Mouse (Mus musculus): ENCODE data around the gene Pygb.

The Pygb gene

GRCm38 (mm10) chr2:150839686-150840471 lies 53.3 kb downstream of the Pygb start:
- no peak for DNase-seq (ENCODE audit: extremely low read depth, low read depth)

GRCm38 (mm10) chr2:150841109-150841508 lies 54.6 kb downstream of the Pygb start:
- DNase-seq (ENCODE audit: extremely low read depth, low read depth): no peak

GRCm38 (mm10) chr2:150842049-150842461 lies 55.5 kb downstream of the Pygb start:
- no peak for DNase-seq (ENCODE audit: extremely low read depth, low read depth)

- DNase-seq (ENCODE audit: extremely low read depth, low read depth): no peak
These were observed 58.3 kb downstream of the Pygb start for GRCm38 (mm10) chr2:150844798-150845197.

- DNase-seq (ENCODE audit: extremely low read depth, low read depth): no peak
These were observed 61.0 kb downstream of the Pygb start for GRCm38 (mm10) chr2:150847436-150847995.

- DNase-seq (ENCODE audit: extremely low read depth, low read depth): no peak
These were observed 64.7 kb downstream of the Pygb start for GRCm38 (mm10) chr2:150851251-150851650.

- no peak for DNase-seq (ENCODE audit: extremely low read depth, low read depth)
These were observed 68.7 kb downstream of the Pygb start for GRCm38 (mm10) chr2:150855186-150855585.

- no peak for DNase-seq (ENCODE audit: extremely low read depth, low read depth)
These were observed 72.4 kb downstream of the Pygb start for GRCm38 (mm10) chr2:150858724-150859487.

GRCm38 (mm10) chr2:150859709-150860470 lies 73.4 kb downstream of the Pygb start:
- no peak for DNase-seq (ENCODE audit: extremely low read depth, low read depth)

GRCm38 (mm10) chr2:150861128-150861527 lies 74.6 kb downstream of the Pygb start:
- DNase-seq (ENCODE audit: extremely low read depth, low read depth): no peak

- DNase-seq (ENCODE audit: extremely low read depth, low read depth): no peak
These were observed 80.5 kb downstream of the Pygb start for GRCm38 (mm10) chr2:150867021-150867420.

- no peak for DNase-seq (ENCODE audit: extremely low read depth, low read depth)
These were observed 82.9 kb downstream of the Pygb start for GRCm38 (mm10) chr2:150869446-150869845.

- DNase-seq (ENCODE audit: extremely low read depth, low read depth): no peak
These were observed 88.0 kb downstream of the Pygb start for GRCm38 (mm10) chr2:150874508-150874907.

- DNase-seq (ENCODE audit: extremely low read depth, low read depth): no peak
These were observed 88.7 kb downstream of the Pygb start for GRCm38 (mm10) chr2:150875226-150875625.

- DNase-seq (ENCODE audit: extremely low read depth, low read depth): no peak
These were observed 91.0 kb downstream of the Pygb start for GRCm38 (mm10) chr2:150877561-150877960.
